Mouse (Mus musculus): ENCODE data around the gene Ints7.

DNA sequence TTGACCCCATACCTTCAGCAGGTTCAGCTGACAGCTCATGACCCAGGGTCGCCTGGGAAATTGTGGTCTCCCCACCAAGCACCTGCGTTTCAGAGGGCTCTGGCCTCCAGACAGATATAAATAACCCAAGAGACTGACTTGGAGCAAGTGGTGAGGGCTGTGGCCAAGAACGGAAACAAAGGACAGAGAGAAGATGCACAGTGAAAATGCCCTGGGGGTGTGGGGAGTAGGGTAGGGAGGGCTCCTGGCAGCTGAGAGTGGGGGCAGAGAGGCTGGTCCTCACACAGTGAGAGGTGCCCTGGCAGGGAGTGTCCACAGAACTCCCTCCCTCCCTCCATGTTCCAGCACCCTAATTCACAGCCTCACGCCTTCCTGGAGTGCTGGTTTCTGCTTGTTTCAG, 50.2 kb downstream of the Ints7 start:
- no peak for TF ChIP-seq CHD2 (IDR thresholded peaks at IDR 0.05; ENCODE audit: low read depth, low read length)
- TF ChIP-seq ZNF384 (IDR thresholded peaks at IDR 0.05; ENCODE audit: low read depth, low read length), result no peak
- TF ChIP-seq ZC3H11A (IDR thresholded peaks at IDR 0.05; ENCODE audit: borderline replicate concordance, low read depth, low read length), result no peak
- no peak for TF ChIP-seq MAFK (IDR thresholded peaks at IDR 0.05; ENCODE audit: insufficient read depth, low read depth, low read length)

Data from ES-E14 (cell line).